Mouse (Mus musculus): ENCODE data around the gene Olfr53.
"Not testable (repeated sequence)": the region's sequence is repeated elsewhere in the genome, so short reads cannot be mapped to it uniquely, and the experiment has no call there.

Gene Olfr53

GRCm38 (mm10) chr7:140646152-140646551 is at the start of gene Olfr53:
Olfr53 (plus strand) TSS chr7:140646452.
- no peak for DNase-seq (ENCODE audit: low spot score)

- not testable (repeated sequence) for DNase-seq (ENCODE audit: low spot score)
These were observed 45.3 kb upstream of the Olfr53 start, which contains the start of gene Olfr46 for GRCm38 (mm10) chr7:140600969-140601368. Olfr46 (plus strand) TSS chr7:140601269.

GRCm38 (mm10) chr7:140628670-140629069 is 17.6 kb upstream of the Olfr53 start, which contains the start of gene Olfr61:
Olfr61 (plus strand) TSS chr7:140628970.
- DNase-seq (ENCODE audit: low spot score): not testable (repeated sequence)

- no peak for DNase-seq (ENCODE audit: low spot score)
These were observed 15.7 kb upstream of the Olfr53 start for GRCm38 (mm10) chr7:140630559-140630958.

GRCm38 (mm10) chr7:140659630-140660029 is 13.4 kb downstream of the Olfr53 start, which contains the start of gene Olfr539:
Olfr539 (plus strand) TSS chr7:140659930.
- no peak for DNase-seq (ENCODE audit: low spot score)

GRCm38 (mm10) chr7:140670693-140671092 is 24.4 kb downstream of the Olfr53 start:
- DNase-seq (ENCODE audit: low spot score): not testable (repeated sequence)

GRCm38 (mm10) chr7:140675863-140676262 is 29.6 kb downstream of the Olfr53 start:
- DNase-seq (ENCODE audit: low spot score): no peak

GRCm38 (mm10) chr7:140679591-140679990 is 33.3 kb downstream of the Olfr53 start:
- DNase-seq (ENCODE audit: low spot score): not testable (repeated sequence)

- no peak for DNase-seq (ENCODE audit: low spot score)
These were observed 35.4 kb downstream of the Olfr53 start, which contains the start of gene Olfr45 for GRCm38 (mm10) chr7:140681651-140682050. Olfr45 (plus strand) TSS chr7:140681951.

- no peak for DNase-seq (ENCODE audit: low spot score)
These were observed 50.7 kb downstream of the Olfr53 start, which contains the start of gene Olfr541 for GRCm38 (mm10) chr7:140696967-140697366. Olfr541 (plus strand) TSS chr7:140697267.

All from MN1 (cell line).